Mouse (Mus musculus): ENCODE data around the gene Slc26a5.

Gene Slc26a5

DNA sequence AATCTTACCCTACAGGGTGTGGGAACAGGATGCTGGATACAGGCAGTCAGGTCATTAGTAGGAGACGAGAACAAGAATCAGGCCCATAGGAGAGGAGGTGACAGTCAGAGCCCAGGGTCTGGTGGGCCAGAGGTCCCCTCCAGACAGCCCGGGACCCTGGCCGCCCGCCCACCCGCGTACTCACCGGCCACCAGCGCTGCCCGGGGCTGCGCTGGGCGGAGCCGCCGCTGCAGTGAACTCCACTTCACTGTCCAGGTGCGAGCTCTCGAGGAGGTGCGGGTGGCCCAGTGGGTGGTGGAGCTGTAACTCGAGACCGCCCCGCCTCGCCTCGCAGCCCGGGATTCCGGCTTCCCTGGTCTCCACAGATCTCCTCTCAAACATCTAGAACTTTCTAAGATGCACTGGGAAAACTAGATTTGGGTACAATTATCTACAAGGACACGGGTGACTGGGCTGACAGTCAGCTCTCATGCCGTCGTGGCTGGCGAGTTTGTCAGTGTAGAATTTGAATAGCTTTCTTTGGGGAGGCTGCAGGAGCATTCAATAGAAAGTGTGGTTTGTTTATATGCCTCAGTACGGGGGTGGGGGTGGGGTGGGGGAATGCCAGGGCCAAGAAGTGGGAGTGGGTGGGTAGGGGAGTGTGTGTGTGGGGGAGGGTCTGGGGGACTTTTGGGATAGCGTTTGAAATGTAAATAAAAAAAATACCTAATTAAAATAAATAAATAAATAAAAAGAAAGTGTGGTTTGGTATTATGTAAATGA is at the start of gene Slc26a5:
Gene Slc26a5, minus strand, starts transcription at position 259 of the 762 bp plus-strand sequence.
- CTCF ChIA-PET: no interaction called here

DNA sequence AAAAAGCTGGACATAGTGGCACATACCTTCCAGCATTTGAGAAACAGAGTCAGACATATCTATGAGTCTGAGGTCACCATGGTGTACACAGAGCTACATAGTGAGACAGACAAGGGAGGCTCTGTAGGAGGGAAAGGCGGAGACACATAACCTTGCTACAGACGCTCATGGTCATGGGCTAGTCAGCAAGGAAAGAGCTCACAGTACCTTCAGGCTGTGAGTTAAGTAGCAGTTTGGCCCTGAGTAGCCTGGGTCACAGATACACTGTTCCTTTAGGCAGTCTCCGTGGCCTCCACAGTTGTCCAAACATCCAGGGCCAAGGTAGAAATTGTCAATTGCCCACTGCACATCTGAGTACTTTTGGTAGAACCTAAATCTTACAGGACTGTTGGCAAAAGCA is 49.4 kb upstream of the Slc26a5 start:
- CTCF ChIA-PET: no interaction called here

DNA sequence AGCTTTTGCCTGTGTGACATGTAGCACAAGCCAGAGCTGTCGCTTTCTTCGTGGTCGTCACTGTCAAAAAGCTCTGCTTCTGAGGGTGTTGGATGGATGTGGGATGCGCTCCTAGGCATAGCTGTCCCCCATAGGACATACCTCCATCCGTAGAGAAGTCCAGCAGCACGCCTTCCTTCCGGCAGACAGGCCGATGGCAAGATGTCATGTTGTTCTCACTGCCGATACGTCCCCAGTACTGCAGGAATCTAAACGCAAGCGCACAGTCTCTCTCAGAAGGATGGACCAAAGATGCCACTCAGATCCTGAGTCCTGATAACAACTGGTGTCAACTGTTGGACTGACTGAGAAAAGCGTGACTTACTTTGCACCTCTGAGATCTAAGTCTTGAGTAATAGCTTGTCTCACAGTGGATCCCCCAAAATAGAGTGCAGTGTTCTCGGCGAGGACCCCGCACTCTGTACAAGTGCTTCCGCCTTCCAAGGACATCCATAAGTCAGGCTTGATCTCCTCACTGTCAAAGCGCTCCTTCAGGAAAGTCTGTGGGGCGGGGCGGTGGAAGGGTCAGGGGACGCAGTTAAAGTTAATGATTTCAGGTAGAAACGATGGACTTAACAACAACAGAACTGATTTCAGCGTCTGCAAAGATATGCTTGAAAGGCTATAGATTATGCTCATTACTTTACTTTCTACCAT is 47.6 kb upstream of the Slc26a5 start:
- CTCF ChIA-PET: no interaction called here

DNA sequence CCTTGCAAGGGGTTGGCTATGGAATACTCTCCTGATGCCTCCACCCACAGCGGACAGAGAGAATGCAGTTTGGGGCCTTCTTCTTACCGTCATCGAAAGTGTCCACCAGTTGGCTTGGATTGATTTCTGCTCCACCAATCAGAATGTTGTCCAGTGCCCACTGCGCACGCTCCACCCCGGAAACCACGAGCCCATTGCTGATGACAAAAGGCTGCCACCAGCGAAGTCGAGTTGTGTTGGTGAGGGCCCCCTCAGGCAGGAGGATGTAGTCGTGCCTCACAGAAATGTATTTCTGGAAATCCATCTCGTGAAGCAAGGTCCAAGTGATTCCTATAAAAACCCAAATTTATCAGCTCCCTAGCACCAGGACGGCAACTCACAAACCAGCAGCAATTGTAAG is 45.3 kb upstream of the Slc26a5 start:
- CTCF ChIA-PET: no interaction called here

DNA sequence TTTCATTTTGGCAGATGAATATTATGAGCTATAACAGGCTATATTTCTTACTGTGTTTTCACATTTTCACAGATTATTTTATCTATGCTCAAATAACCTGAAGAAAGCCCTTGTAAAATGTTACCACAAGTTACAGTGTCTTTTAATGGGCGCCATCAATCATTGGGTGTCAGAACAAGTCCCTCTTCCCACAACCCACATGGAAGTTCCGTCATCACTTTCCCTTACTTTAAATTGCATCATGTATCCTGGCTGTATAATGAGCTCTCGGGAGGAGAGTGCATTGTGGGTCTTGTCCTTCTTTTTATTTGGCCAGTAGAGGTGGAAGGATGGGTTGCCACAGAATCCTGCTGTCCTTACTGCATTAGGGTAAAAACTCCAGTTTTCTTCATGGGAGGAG is 44.3 kb upstream of the Slc26a5 start:
- CTCF ChIA-PET: no interaction called here

DNA sequence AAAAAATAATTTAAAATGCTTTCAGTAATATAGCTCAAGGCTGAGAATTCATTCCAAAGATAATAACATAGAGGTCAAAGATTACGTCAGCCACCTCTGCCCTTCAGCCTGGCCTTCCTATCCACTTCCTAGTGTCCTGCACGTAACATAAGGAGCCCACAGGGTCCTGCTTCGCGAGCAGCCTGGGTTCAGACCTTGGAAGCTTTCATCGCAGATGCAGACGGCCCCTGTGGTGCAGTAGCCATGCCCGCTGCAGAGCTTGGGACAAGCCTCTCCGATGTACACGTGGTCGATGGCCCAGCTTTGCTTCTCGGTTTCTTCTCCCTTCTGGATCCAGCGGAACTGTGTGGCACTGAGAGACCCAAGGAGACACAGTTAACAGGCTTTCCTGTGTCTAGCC is 36.0 kb upstream of the Slc26a5 start:
- CTCF ChIA-PET: no interaction called here

DNA sequence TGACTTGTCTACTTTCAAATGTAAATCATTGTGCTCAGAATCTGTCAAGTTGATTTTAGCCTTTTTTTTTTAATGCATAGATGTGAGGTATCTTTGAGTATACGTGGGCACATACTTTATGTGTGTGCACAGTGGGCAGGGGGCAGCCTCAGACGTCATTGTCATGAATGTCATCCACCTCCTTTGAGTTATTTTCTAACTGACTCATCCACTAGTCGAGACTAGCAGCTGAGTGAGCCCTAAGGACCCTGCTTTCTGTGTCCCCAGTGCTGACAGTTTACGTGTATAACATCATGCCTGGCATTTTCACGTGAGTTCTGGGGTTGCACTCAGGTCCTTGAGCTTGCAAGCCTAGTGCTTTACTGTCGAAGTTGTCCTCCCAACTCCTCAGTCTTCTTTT is 35.5 kb upstream of the Slc26a5 start:
- CTCF ChIA-PET: no interaction called here

DNA sequence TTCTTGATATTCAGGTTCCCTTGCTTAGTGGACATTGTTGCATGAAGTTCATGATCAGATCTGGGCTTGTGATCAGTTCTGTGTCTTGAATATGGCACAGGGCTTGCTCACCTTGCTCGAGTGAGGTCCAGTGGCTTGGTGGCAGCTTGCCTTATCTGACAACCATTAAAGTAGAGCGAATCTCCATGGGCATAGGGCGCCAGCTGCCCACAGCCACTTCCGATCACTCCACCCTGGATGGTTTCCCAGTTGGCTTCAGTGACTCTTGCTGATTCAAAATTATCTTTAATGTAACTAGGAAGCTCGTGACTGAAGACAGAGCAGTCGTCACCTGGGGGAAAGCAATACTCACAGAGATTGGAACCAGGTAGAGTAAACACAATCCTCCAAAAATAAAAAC is 33.5 kb upstream of the Slc26a5 start:
- CTCF ChIA-PET: no interaction called here

DNA sequence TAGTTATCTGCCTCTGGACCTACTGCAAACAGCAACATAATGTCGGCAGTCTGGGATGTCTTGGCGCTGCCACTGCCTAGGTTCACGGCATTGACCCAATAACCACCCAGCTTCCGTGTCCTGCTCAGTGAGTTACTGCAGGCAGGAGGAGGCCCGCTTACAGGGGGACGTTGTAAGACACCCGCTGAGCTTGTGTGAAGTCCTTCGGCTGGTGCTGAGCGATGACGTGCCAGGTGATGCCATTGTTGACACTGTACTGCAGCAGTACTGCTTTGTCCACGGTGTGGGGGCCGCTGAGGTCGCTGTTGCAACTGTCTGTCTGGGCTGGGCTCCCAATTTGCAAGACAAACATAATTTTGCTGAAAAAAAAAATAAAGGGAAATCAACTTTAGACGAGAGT is 31.2 kb upstream of the Slc26a5 start:
- CTCF ChIA-PET: no interaction called here

DNA sequence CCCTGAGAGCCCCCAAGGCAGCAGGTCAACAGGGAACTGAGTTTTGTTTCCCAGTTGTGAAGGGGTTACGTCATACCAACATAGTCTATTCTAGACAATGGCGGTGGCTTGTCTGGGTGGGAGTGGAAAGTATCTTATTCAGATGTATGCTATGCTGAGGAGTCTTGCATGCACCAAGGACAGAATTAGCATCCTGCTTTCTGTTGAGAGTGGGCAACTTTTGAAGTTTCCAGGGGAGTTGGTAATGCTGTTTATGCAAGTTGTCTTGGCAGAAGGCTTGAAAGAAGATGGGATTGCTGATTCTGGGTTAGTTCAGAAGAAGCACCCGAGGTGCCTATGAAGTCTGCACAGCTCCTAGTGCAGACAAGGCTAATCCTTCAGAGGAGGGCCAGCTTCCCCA is 28.8 kb upstream of the Slc26a5 start:
- CTCF ChIA-PET: no interaction called here

DNA sequence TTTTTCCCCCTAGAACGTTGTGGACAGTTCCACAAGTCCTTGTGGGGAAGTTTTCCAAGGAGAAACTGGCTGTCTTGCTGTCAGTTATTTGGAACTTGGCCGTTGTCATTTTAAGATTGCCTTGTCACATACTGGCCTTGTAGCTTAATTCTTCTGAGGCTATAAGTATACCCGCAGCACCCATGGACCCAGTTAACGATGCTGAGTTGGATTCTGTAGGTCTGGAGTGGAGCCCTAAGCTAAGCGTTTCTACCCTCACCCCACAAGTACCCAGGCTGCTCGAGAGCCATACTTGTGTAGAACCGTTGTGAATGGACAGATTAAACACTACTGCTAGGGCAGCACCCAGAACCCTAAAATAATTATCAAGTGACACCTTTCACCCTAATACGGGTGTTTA is 1.3 kb upstream of the Slc26a5 start:
- CTCF ChIA-PET: interaction anchor here (0.6 kb wide), 1 partner anchor 17 kb away, joined by 3 read pairs; no protein-coding TSS in a partner anchor

DNA sequence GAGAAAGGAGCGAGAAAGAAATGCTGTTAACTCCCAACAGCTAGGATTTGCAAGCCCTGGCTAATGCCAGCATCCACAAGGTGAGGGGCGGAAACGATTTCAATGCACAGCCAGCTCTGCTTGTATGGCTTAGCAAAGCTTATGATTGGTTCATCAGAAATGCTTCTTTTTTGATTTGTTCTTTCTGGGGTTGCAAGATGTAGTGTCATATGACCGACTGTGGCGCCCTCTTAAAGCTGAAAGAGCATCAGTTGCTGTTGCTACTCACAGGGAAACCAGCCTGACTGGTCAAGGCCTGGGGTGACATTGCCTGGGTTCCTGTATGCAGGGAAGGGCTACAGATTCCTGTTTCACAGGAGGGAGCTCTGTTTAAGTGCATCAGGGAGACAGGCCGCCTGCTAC is 908 bp upstream of the Slc26a5 start:
- CTCF ChIA-PET: no interaction called here

DNA sequence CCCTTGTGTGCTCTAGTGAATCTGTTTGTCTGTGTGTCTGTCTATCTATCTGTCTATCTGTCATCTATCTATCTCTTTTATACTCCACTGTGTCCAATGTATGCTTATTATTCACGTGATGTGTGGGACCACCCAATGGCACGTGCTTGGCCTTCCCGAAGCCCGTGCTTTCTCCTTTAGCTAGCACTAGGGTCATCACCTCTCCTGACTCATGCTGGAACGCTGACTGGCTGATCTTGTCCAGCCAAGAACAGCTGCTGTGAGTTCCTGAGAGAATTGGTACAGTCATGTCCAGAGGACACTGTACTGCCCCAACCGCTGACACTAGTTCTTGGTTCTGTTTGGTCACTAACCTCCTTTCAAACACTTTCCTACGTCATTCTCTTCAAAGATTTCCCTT is 6.8 kb downstream of the Slc26a5 start:
- CTCF ChIA-PET: no interaction called here

DNA sequence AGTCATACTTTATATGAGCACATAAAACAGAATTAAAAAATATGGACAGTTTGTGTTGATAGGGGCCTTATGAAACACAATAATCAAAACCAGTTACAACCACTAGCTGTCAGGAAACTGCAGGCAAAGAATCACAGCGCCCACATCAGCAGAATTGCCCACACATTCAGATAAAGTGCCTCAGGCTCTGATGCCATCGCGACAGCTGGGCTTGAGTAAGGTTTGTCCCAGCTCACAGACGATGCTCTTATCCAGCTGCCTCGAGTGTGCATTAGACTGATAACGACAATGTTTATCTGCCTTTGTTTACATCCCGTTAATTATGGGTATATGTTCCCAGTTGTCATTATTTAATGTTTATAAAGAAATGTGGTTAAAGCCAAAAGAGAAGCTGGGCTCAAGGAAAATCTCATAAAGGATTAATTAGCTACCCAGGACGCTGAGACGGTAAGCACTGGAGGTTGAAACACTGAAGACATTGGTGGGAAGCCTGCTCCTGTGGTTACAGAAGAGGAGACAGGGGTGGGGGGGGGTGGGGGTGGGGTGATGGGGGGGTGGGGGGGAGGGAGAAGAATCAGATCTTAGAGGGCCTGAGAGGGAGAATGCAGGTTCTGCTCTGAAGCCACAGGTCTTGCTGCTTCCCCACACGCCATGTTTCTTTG is 13.6 kb downstream of the Slc26a5 start:
- CTCF ChIA-PET: no interaction called here

DNA sequence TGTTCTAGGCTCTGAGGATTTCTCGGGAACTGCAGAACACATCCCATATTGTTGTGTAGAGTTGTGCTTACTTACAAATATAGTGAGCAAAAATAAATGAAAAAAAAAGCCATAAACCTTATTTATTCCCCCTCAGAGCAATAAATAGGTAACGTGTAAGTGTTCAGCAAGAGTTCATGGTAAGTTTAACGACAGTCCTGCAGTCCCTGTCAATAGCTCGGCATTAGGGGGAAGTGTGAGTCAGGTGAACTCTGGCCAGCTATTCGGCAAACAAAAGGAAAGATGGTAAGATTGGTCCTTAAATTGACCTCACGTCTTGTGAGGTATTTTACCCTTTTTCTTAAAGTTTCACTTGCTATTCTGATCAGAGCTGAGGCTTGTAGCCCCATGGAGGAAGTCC is 18.0 kb downstream of the Slc26a5 start:
- CTCF ChIA-PET: no interaction called here

DNA sequence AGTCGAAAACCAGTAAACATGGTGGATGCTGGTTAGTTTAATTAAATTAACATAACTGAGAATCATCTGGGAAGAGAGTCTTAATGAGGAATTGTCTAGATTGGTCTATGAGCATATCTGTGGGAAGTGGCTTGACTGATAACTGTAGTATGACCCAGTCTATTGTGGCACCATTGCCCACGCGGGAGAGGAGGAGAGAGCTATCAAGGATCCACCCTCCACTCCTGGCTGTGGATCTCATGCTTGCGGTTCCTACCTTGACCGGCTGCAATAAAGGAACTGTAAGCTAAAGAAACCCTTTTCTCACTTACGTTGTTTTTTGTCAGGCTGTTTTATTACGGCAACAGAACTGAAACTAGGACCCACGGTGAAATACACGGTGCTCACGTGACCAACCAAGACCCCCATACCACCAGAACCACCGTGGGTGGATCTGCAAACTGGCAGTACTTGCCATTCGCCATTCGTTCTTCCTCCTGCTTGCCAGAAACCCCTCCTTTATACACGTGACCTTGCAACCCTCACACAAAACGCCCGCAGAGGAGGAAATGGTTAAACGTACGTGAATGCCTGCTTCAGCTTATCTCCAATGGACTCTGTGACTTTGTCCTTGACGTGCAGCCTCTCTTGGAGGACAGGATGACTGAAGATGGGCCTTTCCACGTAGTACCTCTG is 18.7 kb downstream of the Slc26a5 start:
- CTCF ChIA-PET: no interaction called here

DNA sequence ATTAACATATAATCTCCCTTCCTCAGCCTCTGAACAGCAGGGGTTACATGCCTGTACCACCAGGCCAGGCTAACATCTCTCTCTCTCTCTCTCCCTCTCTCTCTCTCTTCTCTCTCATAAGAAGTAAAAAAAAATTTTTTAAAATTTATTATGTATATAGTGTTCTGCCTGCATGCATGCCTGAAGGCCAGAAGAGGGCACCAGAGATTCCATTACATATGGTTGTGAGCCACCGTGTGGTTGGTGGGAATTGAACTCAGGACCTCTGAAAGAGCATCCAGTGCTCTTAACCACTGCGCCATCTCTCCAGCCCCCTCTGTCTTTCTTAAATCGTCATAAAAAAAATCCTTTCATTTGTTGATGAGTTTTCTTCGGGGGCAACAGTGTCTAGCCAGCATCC is 20.7 kb downstream of the Slc26a5 start:
- CTCF ChIA-PET: no interaction called here

DNA sequence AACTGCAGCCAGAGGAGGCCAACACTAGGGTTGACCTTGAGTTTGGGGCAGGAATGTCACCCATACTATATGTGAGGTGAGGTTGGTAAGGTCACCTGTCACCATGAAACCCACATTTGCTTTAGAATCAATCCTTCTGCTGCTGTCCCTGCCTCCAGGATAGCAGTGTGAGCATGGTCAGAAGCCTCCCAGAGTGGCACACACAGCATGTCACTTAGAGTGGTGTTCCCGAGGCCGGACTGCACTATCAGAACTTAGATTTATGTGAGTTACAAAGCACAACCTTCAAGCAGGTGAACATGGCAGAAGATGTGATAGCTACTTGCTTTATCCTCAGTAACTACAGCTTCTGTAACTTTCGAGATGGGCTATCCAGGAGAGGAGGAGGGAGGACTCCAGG is 33.6 kb downstream of the Slc26a5 start:
- CTCF ChIA-PET: interaction anchor here (0.7 kb wide), 1 partner anchor 54 kb away, joined by 7 read pairs; no protein-coding TSS in a partner anchor

DNA sequence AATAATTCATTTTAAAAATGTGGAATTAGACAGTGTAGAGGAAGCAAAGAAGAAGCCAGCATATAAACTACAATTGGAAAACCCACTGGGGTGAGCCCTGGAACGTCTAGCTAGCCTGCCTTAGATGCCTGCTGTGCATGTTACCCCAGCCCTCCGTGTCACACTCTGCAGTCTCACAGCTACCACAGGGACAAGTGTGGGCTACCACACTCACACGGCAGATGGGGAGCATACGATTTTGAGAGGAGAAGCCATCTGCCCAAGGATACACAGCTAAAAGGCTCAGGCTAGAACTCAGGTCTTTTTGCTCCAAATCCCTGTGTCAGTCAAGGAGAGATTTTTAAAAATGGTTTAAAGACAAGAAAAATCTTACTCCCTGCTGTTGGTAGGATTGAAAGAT is 36.5 kb downstream of the Slc26a5 start:
- CTCF ChIA-PET: no interaction called here

DNA sequence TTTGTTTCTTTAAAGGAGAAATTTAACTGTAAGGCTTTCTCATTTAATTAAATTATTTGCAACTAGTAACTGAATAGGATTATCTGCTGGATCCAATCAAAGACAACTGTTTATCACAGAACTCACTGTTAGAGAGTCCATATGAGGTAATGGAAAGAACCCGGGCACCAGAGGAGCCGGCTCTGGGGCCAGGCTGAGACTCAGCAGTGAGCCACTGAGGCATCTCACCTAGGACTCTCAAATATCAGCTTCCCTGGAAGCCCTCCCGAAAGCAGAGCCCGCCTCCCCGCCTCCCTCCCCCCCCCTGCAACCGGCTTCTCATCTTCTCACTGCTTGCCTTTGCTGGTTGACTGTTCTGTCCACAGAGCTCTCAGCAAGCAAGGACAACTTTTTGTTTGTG is 37.8 kb downstream of the Slc26a5 start:
- CTCF ChIA-PET: interaction anchor here (0.6 kb wide), 2 partner anchors 105 to 1220 kb away, joined by 6 to 7 read pairs; no protein-coding TSS in a partner anchor

DNA sequence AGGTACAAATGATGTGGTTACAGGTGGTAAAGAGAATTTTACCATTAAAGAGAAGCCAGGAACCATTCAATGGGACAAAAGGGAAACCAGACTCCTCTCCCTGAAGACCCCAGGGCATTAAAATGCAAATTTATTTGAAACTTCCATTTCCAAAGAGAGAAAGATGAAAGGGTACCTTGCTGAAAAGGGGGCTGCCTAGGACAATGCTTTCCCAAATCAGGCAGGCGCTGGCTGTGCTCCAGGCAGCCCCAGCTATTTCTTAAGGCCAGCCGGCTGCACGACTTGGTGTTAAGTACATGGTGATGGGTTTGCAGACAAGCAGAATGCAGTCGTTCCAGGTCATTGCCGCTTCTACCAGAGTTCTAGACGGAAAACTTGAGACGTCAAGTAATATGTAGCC is 39.0 kb downstream of the Slc26a5 start:
- CTCF ChIA-PET: no interaction called here

DNA sequence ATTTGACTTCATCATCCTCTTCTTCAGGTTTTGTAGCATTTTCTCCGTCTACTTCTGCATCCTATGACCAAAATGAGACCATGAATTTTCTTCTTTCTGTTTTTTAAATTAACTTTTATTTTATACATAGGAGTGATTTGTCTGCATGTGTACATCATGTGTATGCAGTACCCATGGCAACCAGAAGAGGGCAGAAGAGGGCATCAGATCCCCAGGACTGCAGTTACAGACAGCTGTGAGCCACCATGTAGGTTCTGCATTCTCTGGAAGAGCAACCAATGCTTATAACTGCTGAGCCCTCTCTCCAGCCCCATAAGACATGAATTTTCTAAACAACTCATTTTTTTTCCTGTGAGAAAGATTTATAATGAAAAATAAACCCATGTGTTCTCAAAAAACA is 51.4 kb downstream of the Slc26a5 start:
- CTCF ChIA-PET: no interaction called here

DNA sequence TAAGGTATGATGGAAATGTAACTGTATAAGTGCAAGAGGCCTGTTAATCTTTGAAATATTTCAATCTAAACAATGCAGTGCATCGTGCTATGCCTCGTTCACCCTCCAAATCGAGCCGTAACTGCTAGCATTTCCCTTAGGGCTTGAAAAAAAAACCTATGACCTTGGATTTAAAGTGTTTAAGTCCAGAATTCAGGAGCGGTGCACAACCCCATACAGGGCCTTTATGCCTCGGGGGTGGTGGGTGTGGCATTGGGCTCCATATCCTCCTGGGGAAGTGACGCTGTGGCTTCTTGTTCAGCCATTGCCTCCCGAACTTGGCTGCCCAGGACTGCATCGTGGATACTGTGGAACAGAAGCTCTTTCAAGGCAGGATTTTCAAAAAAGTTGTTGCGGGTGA is 54.5 kb downstream of the Slc26a5 start:
- CTCF ChIA-PET: no interaction called here
